Mouse (Mus musculus) c-Kit-positive CD71-positive TER-119-negative erythroid progenitor cells, embryonic 14.5 days (primary cell): ENCODE data around the gene Gprc5b.

Experiments used
- DNase-seq: peaks from one replicate; pipeline ENCODE4 v3.0.0-alpha.2; 2013; ENCODE audit warnings: low read depth

Gprc5b gene

DNA sequence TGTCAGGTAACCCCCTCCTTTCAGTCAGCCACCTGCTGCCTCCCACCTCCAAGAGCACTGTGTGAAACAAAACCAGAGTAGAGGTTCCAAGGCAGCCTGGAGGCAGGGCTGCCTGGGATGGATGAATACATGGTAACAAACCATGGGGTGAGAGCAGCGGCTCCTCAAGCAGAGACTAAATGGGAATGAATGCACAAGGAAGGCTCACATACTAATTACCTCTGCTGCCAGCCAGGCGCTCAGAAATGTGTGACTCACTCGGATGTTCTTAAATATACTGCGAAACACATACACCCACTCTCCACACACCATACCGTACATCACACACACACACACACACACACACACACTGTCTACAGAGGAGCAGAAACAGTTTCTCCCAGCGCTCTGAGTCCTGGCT lies 4.7 kb downstream of the Gprc5b start:
- DNase-seq: no peak

DNA sequence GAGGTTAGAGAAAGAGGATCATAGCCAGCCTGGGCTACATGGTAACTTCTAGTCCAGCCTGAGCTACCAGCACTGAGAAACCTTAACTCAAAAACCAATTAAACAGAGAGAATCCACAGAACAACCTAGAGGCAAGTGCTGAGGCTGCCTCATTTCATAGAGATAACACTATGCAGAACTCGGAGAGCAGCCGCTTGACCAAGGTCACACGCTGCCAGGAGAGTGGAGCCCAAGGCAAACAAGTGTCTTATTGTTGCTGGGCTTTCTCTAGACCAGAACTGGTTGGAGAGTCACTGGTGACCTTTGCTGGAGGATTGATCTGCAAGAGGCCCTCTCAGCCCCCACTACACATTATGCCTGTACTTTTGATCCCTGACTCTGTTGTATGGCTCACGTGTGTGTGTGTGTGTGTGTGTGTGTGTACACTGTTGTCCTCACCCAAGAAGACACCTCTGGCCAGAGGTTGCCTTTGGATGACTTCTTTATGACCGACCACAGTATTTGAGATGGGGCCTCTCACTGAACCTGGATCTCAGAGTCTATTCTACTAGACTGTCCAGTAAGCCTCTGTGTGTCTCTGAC lies 5.6 kb downstream of the Gprc5b start:
- no peak for DNase-seq

DNA sequence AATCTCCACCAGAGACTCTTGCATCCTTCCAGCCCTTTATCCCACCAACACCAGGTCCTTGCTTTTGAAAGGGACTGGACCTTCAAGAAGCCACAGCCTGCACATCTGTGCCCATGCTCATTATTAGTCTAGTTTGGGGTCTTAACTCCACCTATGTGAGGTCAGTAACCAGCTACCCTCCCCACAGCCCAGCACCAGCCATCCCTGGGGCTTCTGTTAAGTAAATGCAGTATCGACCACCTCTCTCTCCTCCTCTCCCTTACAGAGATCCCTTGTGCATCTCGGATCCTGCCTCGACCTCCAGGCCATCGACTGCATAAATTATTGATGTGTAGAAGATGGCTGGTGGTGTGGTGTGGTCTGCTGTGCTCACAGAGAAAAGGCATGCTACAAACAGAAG lies 8.6 kb downstream of the Gprc5b start:
- DNase-seq: no peak

- no peak for DNase-seq
Measured at GRCm38 (mm10) chr7:118985786-118986185, 9.2 kb downstream of the Gprc5b start.

GRCm38 (mm10) chr7:118983961-118984360 lies 11.1 kb downstream of the Gprc5b start:
- DNase-seq: no peak

DNA sequence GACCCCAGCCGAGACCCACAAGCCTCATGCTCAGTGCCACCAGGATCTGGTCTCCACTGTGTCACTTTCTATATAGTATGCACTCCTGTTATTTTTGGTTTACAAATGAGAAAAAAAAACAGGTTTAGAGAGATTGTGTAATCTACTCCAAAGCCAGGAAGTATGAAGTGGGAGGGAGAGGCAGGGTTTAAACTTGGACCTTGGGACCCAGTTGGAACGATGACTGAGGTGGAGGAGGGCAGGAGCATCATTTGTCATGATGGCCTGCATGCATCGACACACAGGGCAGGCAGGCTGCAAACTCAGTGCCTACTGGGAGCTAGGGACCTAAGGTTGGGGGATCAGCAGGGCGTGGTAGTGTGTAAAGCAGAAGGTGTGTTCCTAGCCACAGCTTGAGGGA lies 12.4 kb downstream of the Gprc5b start:
- no peak for DNase-seq

DNA sequence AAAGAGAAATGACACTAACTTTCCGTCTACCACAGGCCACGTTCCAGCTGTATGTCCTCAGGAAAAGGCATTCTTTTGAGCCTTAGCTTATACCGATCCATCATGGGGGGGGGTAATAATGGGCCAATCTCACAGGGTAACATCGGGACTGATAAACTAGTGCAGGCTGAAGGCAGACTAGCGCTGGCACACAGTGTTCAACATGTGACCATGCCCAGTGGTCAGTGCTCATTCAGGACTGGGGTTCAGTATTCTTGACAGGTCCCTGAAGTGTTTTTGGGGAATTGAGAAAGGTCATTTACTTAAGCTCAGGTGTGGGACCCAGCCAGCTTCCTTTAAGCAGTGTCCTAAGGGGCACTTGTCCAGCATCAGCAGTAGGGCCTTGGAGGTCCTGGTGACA lies 13.2 kb downstream of the Gprc5b start:
- DNase-seq: no peak

GRCm38 (mm10) chr7:118981346-118981745 lies 13.7 kb downstream of the Gprc5b start:
- no peak for DNase-seq

GRCm38 (mm10) chr7:118979708-118980107 lies 15.3 kb downstream of the Gprc5b start:
- no peak for DNase-seq

DNA sequence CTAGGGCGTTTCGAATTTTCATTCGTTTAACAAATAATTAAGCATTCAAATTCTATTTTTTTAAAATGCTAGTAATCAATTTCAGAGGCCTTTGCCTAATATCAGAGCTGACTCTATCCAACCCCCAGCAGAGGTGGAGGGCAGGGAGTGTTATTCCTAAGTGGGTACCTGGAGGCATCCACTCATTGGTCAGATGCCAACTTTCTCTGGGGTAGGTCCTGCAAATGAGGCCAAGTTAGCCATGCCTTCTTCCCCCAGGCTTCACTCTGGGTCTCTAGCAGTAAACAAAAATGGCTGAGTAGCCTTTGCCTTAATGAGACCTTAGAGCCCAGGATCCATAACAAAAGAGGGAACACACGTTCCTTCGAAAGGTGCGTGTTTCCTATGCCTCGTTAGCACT lies 15.9 kb downstream of the Gprc5b start:
- no peak for DNase-seq

DNA sequence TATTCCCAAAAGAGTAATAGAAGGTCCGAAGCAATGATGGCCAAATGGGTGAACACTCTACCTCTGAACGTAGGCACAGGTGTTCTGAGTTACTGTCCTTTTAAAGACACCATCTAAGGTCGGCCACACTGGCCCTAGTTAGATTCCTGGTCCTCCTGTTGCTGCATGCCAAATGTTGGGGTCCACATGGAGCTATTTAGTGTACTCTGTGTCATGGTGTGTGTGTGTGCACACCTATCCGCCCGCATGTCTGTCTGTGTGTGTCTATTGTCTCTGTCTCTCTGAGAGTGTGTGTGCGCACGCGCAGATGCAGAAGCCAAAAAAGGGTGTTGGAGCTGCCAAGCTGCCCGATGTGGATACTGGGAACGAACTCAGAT lies 17.9 kb downstream of the Gprc5b start:
- no peak for DNase-seq

GRCm38 (mm10) chr7:118976414-118977166 lies 18.4 kb downstream of the Gprc5b start:
- DNase-seq: no peak

DNA sequence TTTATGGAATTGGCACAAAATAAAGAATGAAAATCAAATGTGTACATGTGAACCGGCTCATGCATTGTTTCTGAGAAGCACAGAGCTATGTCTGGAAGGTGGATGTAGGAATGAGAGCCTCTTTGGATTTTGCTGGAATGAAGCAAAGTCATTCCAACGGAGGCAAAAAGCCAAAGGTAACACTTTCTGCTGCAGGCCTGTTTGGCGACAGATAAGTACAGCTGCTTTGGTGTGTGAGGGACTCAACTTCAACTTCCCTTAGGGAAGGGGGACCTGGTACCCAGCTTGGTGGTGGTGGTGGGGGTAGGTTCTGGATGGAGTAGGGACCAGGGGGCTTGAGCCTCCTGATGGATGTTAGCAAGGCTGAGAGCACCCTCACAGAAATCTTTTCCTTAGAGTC lies 19.2 kb downstream of the Gprc5b start:
- DNase-seq: no peak

DNA sequence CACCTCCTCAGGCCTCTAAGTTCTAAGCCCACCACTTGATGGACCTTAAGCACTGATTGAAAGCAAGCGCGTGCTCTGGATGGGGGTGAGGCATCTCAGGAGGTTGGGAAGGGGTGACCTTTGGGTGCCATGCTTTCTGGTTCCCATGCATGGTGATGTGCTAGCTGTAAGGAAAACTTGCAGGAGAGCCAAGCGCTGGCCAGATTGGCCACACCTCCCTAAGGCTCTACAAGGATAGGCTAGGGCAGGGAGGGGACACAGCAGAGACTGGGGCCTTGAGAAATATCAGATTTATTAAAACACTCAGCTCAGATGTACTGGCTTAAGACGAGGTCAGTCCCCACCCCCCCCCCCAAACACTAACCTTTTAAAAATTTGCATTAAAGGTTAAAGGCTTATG lies 21.6 kb downstream of the Gprc5b start:
- no peak for DNase-seq

DNA sequence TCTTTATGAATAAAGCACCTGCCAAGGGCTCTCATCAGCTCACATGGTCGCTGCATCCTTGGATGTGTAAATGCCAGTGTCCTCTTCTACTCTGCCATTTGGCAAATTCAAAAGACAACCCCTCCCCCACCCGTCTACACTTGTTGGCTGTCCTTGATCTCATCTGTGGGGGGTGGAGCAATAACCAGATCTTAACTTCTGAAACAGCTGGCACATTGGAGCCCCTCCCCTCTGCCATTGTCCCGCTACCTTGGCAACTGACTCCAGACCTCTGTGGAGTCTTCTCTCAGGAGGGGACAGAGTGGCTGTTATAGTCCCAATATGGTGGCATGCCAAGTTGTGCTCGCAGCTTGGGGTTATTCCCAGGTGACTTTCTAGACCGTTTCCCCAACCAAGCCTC lies 22.7 kb downstream of the Gprc5b start:
- no peak for DNase-seq

DNA sequence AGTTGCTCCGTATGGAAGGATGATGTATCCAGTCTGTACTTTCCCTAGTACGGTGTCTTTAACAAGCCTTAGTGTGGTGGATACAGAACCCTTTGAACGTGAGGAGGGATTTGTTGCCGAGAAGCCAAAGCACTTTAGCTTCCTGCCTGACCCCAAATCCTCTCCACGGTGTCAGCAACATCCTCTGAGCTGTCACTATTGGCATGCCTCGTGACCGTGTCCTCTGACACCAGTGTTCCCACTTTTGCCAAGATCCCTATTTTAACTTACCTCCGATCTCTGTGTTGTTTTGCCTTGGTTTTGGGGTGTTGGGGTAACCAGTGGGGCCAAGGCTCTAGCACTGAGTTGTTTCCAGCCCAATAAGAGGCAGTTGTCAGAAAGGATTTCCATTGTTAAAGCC lies 23.5 kb downstream of the Gprc5b start:
- DNase-seq: no peak

DNA sequence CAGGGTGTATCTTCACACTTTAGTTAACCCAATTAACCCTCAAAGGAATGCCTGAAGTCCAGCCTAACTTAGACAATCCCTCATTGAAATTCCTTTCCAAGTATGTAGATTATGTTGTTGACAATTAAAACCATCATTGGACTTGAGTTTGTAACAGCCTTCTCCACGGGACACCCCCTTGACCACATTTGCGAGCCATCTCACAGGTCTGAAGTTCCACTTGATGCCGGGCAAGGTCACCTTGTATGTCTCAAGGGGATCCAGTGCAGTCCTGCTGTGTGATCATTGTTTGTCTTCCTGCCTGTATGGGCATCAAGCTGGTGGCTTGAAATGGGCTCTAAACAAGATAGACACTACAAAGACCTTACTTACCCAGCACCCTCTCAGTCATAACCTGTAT lies 26.1 kb downstream of the Gprc5b start:
- no peak for DNase-seq

GRCm38 (mm10) chr7:118965198-118965597 lies 29.8 kb downstream of the Gprc5b start:
- DNase-seq: no peak

- no peak for DNase-seq
Measured at GRCm38 (mm10) chr7:118964777-118965176, 30.2 kb downstream of the Gprc5b start.

GRCm38 (mm10) chr7:118959209-118959608 lies 35.8 kb downstream of the Gprc5b start:
- no peak for DNase-seq

DNA sequence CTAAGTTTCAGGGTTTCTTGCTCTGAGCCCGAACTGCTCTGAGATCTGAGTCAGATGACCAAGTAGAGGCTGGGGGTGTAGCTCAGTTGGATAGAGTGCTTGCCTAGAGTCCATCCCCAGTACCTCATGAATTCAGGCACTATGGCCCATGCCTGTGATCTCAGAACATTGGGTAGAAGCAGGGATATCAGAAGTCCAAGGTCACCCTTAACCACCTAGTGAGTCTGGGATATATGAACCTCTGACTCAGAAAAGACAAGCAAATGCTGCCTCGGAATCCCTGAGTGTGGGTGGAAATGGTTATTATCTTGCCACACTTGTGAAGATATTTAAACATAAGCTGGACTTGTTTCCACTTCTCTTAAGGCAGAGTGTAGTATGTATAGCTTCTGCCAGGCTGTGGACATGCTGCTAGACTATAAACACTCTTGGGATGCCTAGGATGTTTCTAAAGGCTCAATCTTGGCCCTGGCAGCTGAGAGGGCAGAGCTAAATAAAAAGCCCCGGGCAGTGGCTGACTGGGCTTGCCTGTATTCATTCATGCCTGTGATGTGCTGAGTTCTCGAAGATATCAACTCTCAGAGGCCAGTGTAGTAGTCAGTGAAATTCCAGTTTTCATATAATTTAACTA lies 38.3 kb downstream of the Gprc5b start:
- no peak for DNase-seq

DNA sequence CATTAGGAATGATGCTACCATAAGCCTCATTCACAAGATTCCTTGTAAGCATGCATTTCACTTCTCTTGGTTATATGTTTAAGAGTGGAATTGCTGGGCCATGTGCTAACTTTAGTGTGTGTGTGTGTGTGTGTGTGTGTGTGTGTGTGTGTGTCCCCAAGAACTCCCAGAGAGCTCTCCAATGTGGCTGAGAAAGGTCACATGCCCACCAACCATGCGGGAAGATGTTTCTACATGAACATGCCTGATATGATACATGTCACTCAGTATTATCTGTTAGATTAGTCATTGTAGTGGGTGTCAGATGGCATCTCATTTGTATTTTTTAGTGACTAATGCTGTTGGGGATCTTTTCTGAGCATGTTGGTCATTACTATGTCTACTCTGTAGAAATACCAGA lies 40.0 kb downstream of the Gprc5b start:
- DNase-seq: no peak

DNA sequence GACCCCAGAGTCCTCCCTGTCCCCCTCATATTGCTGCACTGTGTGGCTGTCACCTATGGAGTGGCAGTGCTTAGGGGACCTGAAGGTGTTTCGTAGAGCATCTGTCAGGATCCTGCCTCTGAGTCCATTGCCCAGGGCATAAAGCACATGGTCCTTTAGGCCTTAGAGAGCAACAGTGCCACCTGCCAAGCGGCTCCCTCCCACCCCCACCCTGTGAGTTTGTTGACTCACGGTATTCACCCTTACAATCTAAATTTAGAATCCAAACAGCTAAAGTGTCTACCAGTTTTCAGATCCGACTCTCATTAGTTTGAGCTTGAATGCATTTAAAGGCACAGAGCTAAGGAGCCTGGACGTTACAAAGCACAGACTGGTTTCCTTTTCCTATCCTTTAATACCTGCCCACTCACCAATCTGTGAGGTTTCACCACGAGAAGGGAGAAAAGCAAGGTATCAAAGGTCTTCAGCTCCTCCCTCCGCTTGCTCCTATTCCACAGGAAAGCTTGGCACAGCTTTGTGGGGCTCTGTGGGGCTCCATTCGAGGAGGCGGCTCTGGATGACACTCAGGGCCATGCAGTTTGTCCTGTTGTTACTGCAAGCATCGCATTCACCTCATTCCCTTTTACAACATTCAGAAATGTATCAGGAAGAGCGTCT lies 41.3 kb downstream of the Gprc5b start:
- no peak for DNase-seq
